Mouse (Mus musculus) kidney, adult 2 months (tissue): Measurements from ENCODE around the gene Neb.

Experiments used
- CTCF ChIP-seq: fragments of 200-500 bp; conservative IDR thresholded peaks from 2 replicates; pipeline ENCODE4 v1.5.1; 2011; ENCODE audit warnings: low read depth, mild to moderate bottlenecking, control low read depth, low read length, moderate library complexity, mixed read lengths; ENCODE audit not compliant: insufficient read depth, insufficient read length
- POLR2A ChIP-seq: fragments of 200-500 bp; IDR thresholded peaks from one replicate; pipeline ENCODE4 v1.6.1; 2011; ENCODE audit warnings: low read depth, low read length, control low read depth

DNA sequence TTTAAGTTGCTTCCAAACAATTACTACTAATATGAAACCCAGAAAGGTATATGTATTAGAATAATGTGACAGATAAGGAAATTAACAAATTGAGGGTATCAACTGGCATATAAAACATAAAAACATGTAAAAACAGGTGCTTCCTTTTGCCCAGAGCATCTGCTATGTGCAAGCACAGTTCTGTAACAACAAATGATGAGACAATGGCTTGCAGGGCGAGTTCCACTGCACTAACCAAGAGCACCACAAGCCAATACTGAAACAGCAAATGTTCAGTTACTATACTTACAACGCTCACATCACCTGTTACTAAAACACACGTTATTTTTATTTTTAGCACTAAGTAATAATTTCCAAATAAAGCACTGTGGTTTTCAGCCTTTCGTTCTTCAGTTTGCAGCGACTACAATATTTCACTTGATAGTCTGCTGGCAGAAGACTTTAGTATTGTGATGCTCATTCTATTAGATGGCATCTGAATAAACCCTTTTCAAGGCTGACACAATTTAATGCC is 34.3 kb upstream of the Neb start:
- TF ChIP-seq CTCF (no peak), POLR2A (no peak)
